Mouse (Mus musculus): ENCODE data around the gene Dohh.

DNA sequence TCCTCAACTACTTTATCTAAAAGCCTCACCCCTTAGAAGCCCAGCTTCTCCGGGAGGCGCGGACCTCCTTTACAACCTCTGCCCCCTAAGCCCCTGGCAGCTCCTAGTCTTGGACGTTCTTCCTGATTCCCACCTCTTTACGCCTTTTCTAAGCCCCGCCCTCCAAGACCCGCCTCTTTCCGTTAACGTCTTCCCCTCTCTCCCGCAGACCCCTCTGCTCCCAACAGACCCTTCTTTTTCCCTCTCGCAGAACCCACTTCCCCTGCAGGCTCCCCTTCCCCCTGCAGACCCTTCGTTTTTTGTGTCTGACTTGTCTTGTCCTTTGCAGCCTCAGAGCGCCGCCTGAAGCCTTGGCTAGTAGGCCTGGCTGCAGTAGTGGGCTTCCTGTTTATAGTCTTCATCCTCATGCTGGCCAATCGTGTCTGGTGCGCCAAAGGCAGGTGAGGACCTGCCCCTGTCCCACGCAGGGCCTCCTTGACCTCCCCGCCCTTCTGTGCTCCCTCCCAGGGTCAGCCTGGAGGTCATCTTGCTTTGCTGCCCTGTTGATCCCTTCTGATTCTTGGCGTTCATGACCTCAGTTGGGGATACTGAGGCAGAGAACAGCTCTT, 9.3 kb downstream of the Dohh start:
- TF ChIP-seq CTCF (IDR thresholded peaks at IDR 0.05; ENCODE audit: borderline replicate concordance, extremely low read depth, insufficient read depth, insufficient read length) = no peak
- no peak for TF ChIP-seq POLR2A (IDR thresholded peaks at IDR 0.05; ENCODE audit: borderline replicate concordance, extremely low read depth, insufficient read depth, insufficient read length, poor library complexity, severe bottlenecking)
